Comparison of ENCODE assay signal across 17 mouse cellular contexts in genomic region chr1:179345318-179345925, GRCm38 (mm10).
DNase-seq lines count a peak whose midpoint lies in the region; ATAC-seq and TF ChIP-seq lines count a peak whose summit lies in the region.
"Had no signal": no experiment of that assay in that cellular context is flagged by ENCODE, and none has a peak within 500 bp of the region (broad histone marks: within the 10 kb centered on the region; RNA-seq: fewer than 3 reads in every experiment).

No protein-coding gene starts in this region.

- H3K9me3 ChIP-seq in hindbrain, embryonic 11.5 days (ENCODE audit: control insufficient read depth, low read length) = no peaks in the 10 kb centered on the region
- no peaks in the 10 kb centered on the region for H3K9me3 ChIP-seq in hindbrain, postnatal 0 days (ENCODE audit: low read length)
- H3K9me3 ChIP-seq in midbrain, embryonic 12.5 days = no peaks in the 10 kb centered on the region
- H3K9me3 ChIP-seq in midbrain, embryonic 10.5 days (replicated peaks) = no peaks in the 10 kb centered on the region
- H3K9me3 ChIP-seq in hindbrain, embryonic 14.5 days (ENCODE audit: control insufficient read depth, low read length) = no peaks in the 10 kb centered on the region
- no peaks in the 10 kb centered on the region for H3K9me3 ChIP-seq in midbrain, embryonic 15.5 days
- H3K9me3 ChIP-seq: embryonic facial prominence, embryonic 13.5 days; heart, embryonic 12.5 days had no signal

- TF ChIP-seq CTCF in hindbrain, postnatal 0 days (IDR thresholded peaks at IDR 0.05; ENCODE audit: low read depth) = no peak

- no peaks in the 10 kb centered on the region for H3K36me3 ChIP-seq in hindbrain, embryonic 11.5 days (ENCODE audit: control insufficient read depth, insufficient read depth, low read length)
- no peaks in the 10 kb centered on the region for H3K36me3 ChIP-seq in hindbrain, postnatal 0 days (ENCODE audit: insufficient read depth, low read length)
- H3K36me3 ChIP-seq in midbrain, embryonic 12.5 days = no peaks in the 10 kb centered on the region
- no peaks in the 10 kb centered on the region for H3K36me3 ChIP-seq in midbrain, embryonic 10.5 days
- no peaks in the 10 kb centered on the region for H3K36me3 ChIP-seq in hindbrain, embryonic 14.5 days (replicated peaks; ENCODE audit: control insufficient read depth, insufficient read depth)
- H3K36me3 ChIP-seq in midbrain, embryonic 15.5 days (replicated peaks) = no peaks in the 10 kb centered on the region
- H3K36me3 ChIP-seq: embryonic facial prominence, embryonic 13.5 days; heart, embryonic 12.5 days had no signal

- WGBS in hindbrain, embryonic 11.5 days = 47% methylated on average over 2 of the region's 2 CpGs
- WGBS in hindbrain, postnatal 0 days = 30% methylated on average over 2 of the region's 2 CpGs
- WGBS in midbrain, embryonic 12.5 days = 32% methylated on average over 2 of the region's 2 CpGs
- 71% methylated on average over 2 of the region's 2 CpGs for WGBS in midbrain, embryonic 10.5 days
- 20% methylated on average over 2 of the region's 2 CpGs for WGBS in hindbrain, embryonic 14.5 days
- WGBS in midbrain, embryonic 15.5 days = 22% methylated on average over 2 of the region's 2 CpGs

- no peaks in the 10 kb centered on the region for H3K27me3 ChIP-seq in hindbrain, embryonic 11.5 days (ENCODE audit: control insufficient read depth, insufficient read depth, low read length)
- H3K27me3 ChIP-seq in hindbrain, postnatal 0 days (ENCODE audit: insufficient read depth, low read length) = no peaks in the 10 kb centered on the region
- no peaks in the 10 kb centered on the region for H3K27me3 ChIP-seq in midbrain, embryonic 12.5 days
- no peaks in the 10 kb centered on the region for H3K27me3 ChIP-seq in midbrain, embryonic 10.5 days (ENCODE audit: low read depth, poor library complexity, severe bottlenecking)
- H3K27me3 ChIP-seq in hindbrain, embryonic 14.5 days (ENCODE audit: control insufficient read depth, insufficient read depth, low read length) = no peaks in the 10 kb centered on the region
- H3K27me3 ChIP-seq in midbrain, embryonic 15.5 days (replicated peaks) = no peaks in the 10 kb centered on the region
- H3K27me3 ChIP-seq: embryonic facial prominence, embryonic 13.5 days; heart, embryonic 12.5 days had no signal

- no peak overlapping the region for H3K27ac ChIP-seq in hindbrain, embryonic 11.5 days (ENCODE audit: low read depth, low read length)
- H3K27ac ChIP-seq in hindbrain, postnatal 0 days = no peak overlapping the region
- H3K27ac ChIP-seq in midbrain, embryonic 12.5 days (replicated peaks) = peak overlapping the region; percentile 64
- no peak overlapping the region for H3K27ac ChIP-seq in midbrain, embryonic 10.5 days (replicated peaks)
- H3K27ac ChIP-seq in hindbrain, embryonic 14.5 days = peak overlapping the region; percentile 79
- peak overlapping the region; percentile 23; the same call in 1 of the 2 replicates for H3K27ac ChIP-seq in midbrain, embryonic 15.5 days
- H3K27ac ChIP-seq: embryonic facial prominence, embryonic 13.5 days; gastrocnemius, adult 2 months had no signal

- no peak for DNase-seq in hindbrain, embryonic 11.5 days (ENCODE audit: low spot score)
- no peak for DNase-seq in hindbrain, postnatal 0 days (ENCODE audit: low spot score)
- no peak for DNase-seq in midbrain, embryonic 10.5 days (ENCODE audit: low spot score)
- DNase-seq in hindbrain, embryonic 14.5 days (ENCODE audit: low spot score) = no peak
- no peak for DNase-seq in lung, postnatal 10 days
- DNase-seq: adrenal gland, postnatal 14 days; cerebellum, adult 18-20 months; cerebellum, adult 9-11 months; cerebellum, postnatal 36 days; gastrocnemius, adult 2 months; gastrocnemius, postnatal 25 days had no signal

- H3K4me3 ChIP-seq in hindbrain, embryonic 11.5 days (ENCODE audit: low read depth, low read length) = no peak overlapping the region
- no peak overlapping the region for H3K4me3 ChIP-seq in hindbrain, postnatal 0 days (ENCODE audit: low read length)
- no peak overlapping the region for H3K4me3 ChIP-seq in midbrain, embryonic 12.5 days
- no peak overlapping the region for H3K4me3 ChIP-seq in midbrain, embryonic 10.5 days
- no peak overlapping the region for H3K4me3 ChIP-seq in hindbrain, embryonic 14.5 days (replicated peaks; ENCODE audit: low read length)
- no peak overlapping the region for H3K4me3 ChIP-seq in midbrain, embryonic 15.5 days
- H3K4me3 ChIP-seq: embryonic facial prominence, embryonic 13.5 days; gastrocnemius, adult 2 months; heart, embryonic 12.5 days had no signal

- no peaks in the 10 kb centered on the region for H3K4me1 ChIP-seq in hindbrain, embryonic 11.5 days (replicated peaks; ENCODE audit: control insufficient read depth, insufficient read depth, low read length)
- no peaks in the 10 kb centered on the region for H3K4me1 ChIP-seq in hindbrain, postnatal 0 days (ENCODE audit: insufficient read depth, low read length)
- 0 out of 2 replicates have a peak, but pooled peaks cover 2% of the 10 kb centered on the region for H3K4me1 ChIP-seq in midbrain, embryonic 12.5 days
- no peaks in the 10 kb centered on the region; the same call in 1 of the 2 replicates for H3K4me1 ChIP-seq in midbrain, embryonic 10.5 days
- peaks cover 26% of the 10 kb centered on the region for H3K4me1 ChIP-seq in hindbrain, embryonic 14.5 days (replicated peaks; ENCODE audit: control insufficient read depth, insufficient read depth, low read length)
- H3K4me1 ChIP-seq in midbrain, embryonic 15.5 days = peaks cover 17% of the 10 kb centered on the region
- H3K4me1 ChIP-seq: embryonic facial prominence, embryonic 13.5 days; heart, embryonic 12.5 days had no signal

- H3K9ac ChIP-seq in hindbrain, embryonic 11.5 days (ENCODE audit: low read depth, low read length) = no peak overlapping the region
- no peak overlapping the region for H3K9ac ChIP-seq in hindbrain, postnatal 0 days (replicated peaks; ENCODE audit: low read length)
- H3K9ac ChIP-seq in midbrain, embryonic 12.5 days (replicated peaks) = no peak overlapping the region
- no peak overlapping the region for H3K9ac ChIP-seq in hindbrain, embryonic 14.5 days
- H3K9ac ChIP-seq in midbrain, embryonic 15.5 days = no peak overlapping the region
- H3K9ac ChIP-seq: embryonic facial prominence, embryonic 13.5 days; heart, embryonic 12.5 days had no signal

- H3K4me2 ChIP-seq in hindbrain, embryonic 11.5 days (replicated peaks; ENCODE audit: low read depth, low read length) = no peak overlapping the region
- no peak overlapping the region for H3K4me2 ChIP-seq in hindbrain, postnatal 0 days (ENCODE audit: low read depth, low read length)
- H3K4me2 ChIP-seq in midbrain, embryonic 12.5 days (replicated peaks) = no peak overlapping the region
- no peak overlapping the region for H3K4me2 ChIP-seq in hindbrain, embryonic 14.5 days (replicated peaks)
- H3K4me2 ChIP-seq in midbrain, embryonic 15.5 days = no peak overlapping the region
- H3K4me2 ChIP-seq: embryonic facial prominence, embryonic 13.5 days; heart, embryonic 12.5 days had no signal

- peak; percentile 71 for ATAC-seq in hindbrain, embryonic 11.5 days (ENCODE audit: low FRiP score)
- no peak for ATAC-seq in hindbrain, postnatal 0 days
- ATAC-seq in midbrain, embryonic 12.5 days (ENCODE audit: low FRiP score, low read depth) = peak; percentile 59; the same call in 1 of the 2 replicates
- peak; percentile 51; the same call in 1 of the 2 replicates for ATAC-seq in hindbrain, embryonic 14.5 days (ENCODE audit: low FRiP score)
- peak; percentile 72 for ATAC-seq in midbrain, embryonic 15.5 days (replicated peaks)
- no peak for ATAC-seq in cerebellum, adult (ENCODE audit: insufficient number of reproducible peaks, low FRiP score, low TSS enrichment)
- ATAC-seq: forebrain, embryonic 14.5 days had no signal

Comparison
In these comparisons a context has a peak if more than half of its experiments do, and no peak if none do; other contexts are left out.
1. ATAC-seq: peak in hindbrain, embryonic 11.5 days (single experiment), midbrain, embryonic 12.5 days (single experiment), hindbrain, embryonic 14.5 days (single experiment) and midbrain, embryonic 15.5 days (single experiment); none in hindbrain, postnatal 0 days (single experiment) and cerebellum, adult (single experiment).
2. H3K27ac ChIP-seq: peak in midbrain, embryonic 12.5 days (single experiment), hindbrain, embryonic 14.5 days (single experiment) and midbrain, embryonic 15.5 days (single experiment); none in hindbrain, embryonic 11.5 days (single experiment), hindbrain, postnatal 0 days (single experiment) and midbrain, embryonic 10.5 days (single experiment).